ENCODE assay signal across 8 mouse cellular contexts in the genomic region with DNA sequence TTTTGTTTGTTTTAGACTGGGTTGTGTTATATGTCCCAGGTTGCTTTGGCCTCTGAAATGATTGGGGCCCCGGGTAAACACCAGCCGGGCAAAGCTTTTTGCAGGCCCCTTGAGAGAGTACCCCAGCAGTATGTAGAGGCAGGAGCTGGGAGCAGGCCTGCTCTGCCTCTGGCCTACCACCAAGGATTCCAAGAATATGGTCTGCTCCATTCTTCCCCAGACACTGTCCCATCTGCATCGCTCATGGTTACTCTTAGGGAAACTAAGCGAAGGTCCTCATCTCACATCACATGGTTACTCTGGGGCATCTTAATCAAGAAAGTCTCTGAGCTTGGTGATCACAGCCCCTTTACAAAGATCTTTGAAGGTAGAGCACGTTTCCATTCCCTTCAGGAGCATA. TPM values are rescaled to one million over a fixed set of nuclear protein-coding genes. Genes with fewer than 3 reads are reported as not detected.
DNase-seq lines count a peak whose midpoint lies in the region; ATAC-seq and TF ChIP-seq lines count a peak whose summit lies in the region.

No protein-coding gene starts in this region.

- peaks cover 19% of the 10 kb centered on the region for H3K36me3 ChIP-seq in megakaryocyte, embryonic 14.5 days (replicated peaks; ENCODE audit: low read length)
- H3K36me3 ChIP-seq in hindbrain, postnatal 0 days (ENCODE audit: insufficient read depth, low read length) = no peaks in the 10 kb centered on the region
- H3K36me3 ChIP-seq in neural tube, embryonic 15.5 days = no peaks in the 10 kb centered on the region

- peak overlapping the region; percentile 67 for H3K4me2 ChIP-seq in hindbrain, postnatal 0 days (ENCODE audit: low read depth, low read length)
- H3K4me2 ChIP-seq in neural tube, embryonic 15.5 days = peak overlapping the region; percentile 60

- 80% methylated on average over 5 of the region's 5 CpGs for WGBS in hindbrain, postnatal 0 days
- WGBS in neural tube, embryonic 15.5 days = 78% methylated on average over 5 of the region's 5 CpGs

- no peak overlapping the region for H3K27ac ChIP-seq in hindbrain, postnatal 0 days
- H3K27ac ChIP-seq in neural tube, embryonic 15.5 days (replicated peaks) = no peak overlapping the region

- peaks cover 49% of the 10 kb centered on the region for H3K27me3 ChIP-seq in megakaryocyte, embryonic 14.5 days (replicated peaks)
- H3K27me3 ChIP-seq in hindbrain, postnatal 0 days (ENCODE audit: insufficient read depth, low read length) = peaks cover 44% of the 10 kb centered on the region
- peaks cover 75% of the 10 kb centered on the region for H3K27me3 ChIP-seq in neural tube, embryonic 15.5 days (replicated peaks)

- TF ChIP-seq CTCF in hindbrain, postnatal 0 days (IDR thresholded peaks at IDR 0.05; ENCODE audit: low read depth) = no peak

- H3K4me3 ChIP-seq in megakaryocyte, embryonic 14.5 days (replicated peaks) = peak overlapping the region; percentile 99
- peak overlapping the region; percentile 43 for H3K4me3 ChIP-seq in hindbrain, postnatal 0 days (ENCODE audit: low read length)
- H3K4me3 ChIP-seq in neural tube, embryonic 15.5 days (replicated peaks) = peak overlapping the region; percentile 41

- H3K9me3 ChIP-seq in megakaryocyte, embryonic 14.5 days = no peaks in the 10 kb centered on the region
- H3K9me3 ChIP-seq in hindbrain, postnatal 0 days (ENCODE audit: low read length) = no peaks in the 10 kb centered on the region
- H3K9me3 ChIP-seq in neural tube, embryonic 15.5 days (replicated peaks) = no peaks in the 10 kb centered on the region

- intact Hi-C loops in heart, postnatal 10 days (cut with DNase I) = no loop called here

- peaks cover 86% of the 10 kb centered on the region for H3K4me1 ChIP-seq in megakaryocyte, embryonic 14.5 days
- H3K4me1 ChIP-seq in hindbrain, postnatal 0 days (ENCODE audit: insufficient read depth, low read length) = peaks cover 12% of the 10 kb centered on the region
- H3K4me1 ChIP-seq in neural tube, embryonic 15.5 days = peaks cover 18% of the 10 kb centered on the region

- peak; percentile 93 for DNase-seq in heart, adult 11 months
- DNase-seq in heart, postnatal 10 days = no peak
- DNase-seq in hindbrain, postnatal 0 days (ENCODE audit: low spot score) = no peak
- no peak for DNase-seq in natural killer cell, adult 2 months (ENCODE audit: low spot score in 2 of 2)
- no peak for DNase-seq in c-Kit-positive CD71-positive TER-119-positive erythroid progenitor cells, embryonic 14.5 days (ENCODE audit: low spot score)

- no peak for ATAC-seq in megakaryocyte, adult 5-6 weeks (ENCODE audit: poor library complexity, severe bottlenecking)
- no peak for ATAC-seq in hindbrain, postnatal 0 days
- no peak for ATAC-seq in neural tube, embryonic 15.5 days (ENCODE audit: low FRiP score)

- no peak overlapping the region for H3K9ac ChIP-seq in hindbrain, postnatal 0 days (replicated peaks; ENCODE audit: low read length)
- H3K9ac ChIP-seq in neural tube, embryonic 15.5 days (replicated peaks) = no peak overlapping the region

RNA-seq across cellular contexts. Expression of a gene that starts 2.2 kb away (rescaled TPM):
- total RNA-seq in heart, postnatal 10 days (2021) = 100 to 1,000 TPM; 462 to 471 TPM
- 24.1 and 43.9 TPM in 2 replicates for polyA plus RNA-seq in megakaryocyte, embryonic 14.5 days (2012; ENCODE audit: insufficient read depth, low replicate concordance)
- total RNA-seq in megakaryocyte, adult 5-6 weeks (2015) = not detected in 2 replicates
- total RNA-seq in megakaryocyte, adult 5-6 weeks (2017) = 0.15 TPM in 1 of 2 replicates, not detected in the other
- 19.7 and 26.3 TPM in 2 replicates for total RNA-seq in hindbrain, postnatal 0 days (2014; rRNA removed)
- 48.6 and 50.2 TPM in 2 replicates for polyA plus RNA-seq in hindbrain, postnatal 0 days (2015; fragmentation: Nextera tagmentation; extraction: Ambion mirVana)
- 45.6 and 73.4 TPM in 2 replicates for polyA plus RNA-seq in neural tube, embryonic 15.5 days (2015; fragmentation: Nextera tagmentation; extraction: Ambion mirVana)

RNA-seq across cellular contexts. Expression of a gene that starts 29.2 kb away (rescaled TPM):
- 100 to 1,000 TPM; 110 to 117 TPM for total RNA-seq in heart, postnatal 10 days (2021)
- polyA plus RNA-seq in megakaryocyte, embryonic 14.5 days (2012; ENCODE audit: insufficient read depth, low replicate concordance) = 63.3 and 82.6 TPM in 2 replicates
- total RNA-seq in megakaryocyte, adult 5-6 weeks (2015) = 61.5 and 79.5 TPM in 2 replicates
- 103 and 184 TPM in 2 replicates for total RNA-seq in megakaryocyte, adult 5-6 weeks (2017)
- total RNA-seq in hindbrain, postnatal 0 days (2014; rRNA removed) = 49.7 and 56.2 TPM in 2 replicates
- polyA plus RNA-seq in hindbrain, postnatal 0 days (2015; fragmentation: Nextera tagmentation; extraction: Ambion mirVana) = 41.4 and 43.4 TPM in 2 replicates
- 57.9 and 66.9 TPM in 2 replicates for polyA plus RNA-seq in neural tube, embryonic 15.5 days (2015; fragmentation: Nextera tagmentation; extraction: Ambion mirVana)

RNA-seq across cellular contexts. Expression of a gene that starts 40.8 kb away (rescaled TPM):
- total RNA-seq in heart, postnatal 10 days (2021) = 10 to 100 TPM; 89.6 to 93.8 TPM
- polyA plus RNA-seq in megakaryocyte, embryonic 14.5 days (2012; ENCODE audit: insufficient read depth, low replicate concordance) = 90.5 and 153 TPM in 2 replicates
- total RNA-seq in megakaryocyte, adult 5-6 weeks (2015) = 40.2 and 42.9 TPM in 2 replicates
- total RNA-seq in megakaryocyte, adult 5-6 weeks (2017) = 35.2 and 46.1 TPM in 2 replicates
- 213 and 222 TPM in 2 replicates for total RNA-seq in hindbrain, postnatal 0 days (2014; rRNA removed)
- polyA plus RNA-seq in hindbrain, postnatal 0 days (2015; fragmentation: Nextera tagmentation; extraction: Ambion mirVana) = 162 and 181 TPM in 2 replicates
- 150 and 167 TPM in 2 replicates for polyA plus RNA-seq in neural tube, embryonic 15.5 days (2015; fragmentation: Nextera tagmentation; extraction: Ambion mirVana)

Comparison
In these comparisons a context has a peak if more than half of its experiments do, and no peak if none do; other contexts are left out.
1. H3K4me3 ChIP-seq: peak in every context shown above with its lines; median percentile 99 in megakaryocyte, embryonic 14.5 days; 43 in hindbrain, postnatal 0 days; 41 in neural tube, embryonic 15.5 days.
2. RNA of a gene that starts 2.2 kb away (total RNA-seq): 462 to 471 TPM in heart, postnatal 10 days; 19.7 to 26.3 TPM in hindbrain, postnatal 0 days and 0.15 TPM in megakaryocyte, adult 5-6 weeks; every median in the first group is over 10 times any median in the second.